Mouse (Mus musculus): ENCODE measurements around the gene Sprr2a2.
"Not testable (repeated sequence)": the region's sequence is repeated elsewhere in the genome, so short reads cannot be mapped to it uniquely, and the experiment has no call there.

- TF ChIP-seq CTCF (IDR thresholded peaks at IDR 0.05; ENCODE audit: low read depth, low read length); POLR2A (IDR thresholded peaks at IDR 0.05; ENCODE audit: borderline replicate concordance, low read depth, low read length): not testable (repeated sequence)
These were observed 23.0 kb downstream of the Sprr2a2 start for GRCm38 (mm10) chr3:92238736-92239135.
